8 mouse cellular contexts compared by ENCODE assay signal in the genomic region with DNA sequence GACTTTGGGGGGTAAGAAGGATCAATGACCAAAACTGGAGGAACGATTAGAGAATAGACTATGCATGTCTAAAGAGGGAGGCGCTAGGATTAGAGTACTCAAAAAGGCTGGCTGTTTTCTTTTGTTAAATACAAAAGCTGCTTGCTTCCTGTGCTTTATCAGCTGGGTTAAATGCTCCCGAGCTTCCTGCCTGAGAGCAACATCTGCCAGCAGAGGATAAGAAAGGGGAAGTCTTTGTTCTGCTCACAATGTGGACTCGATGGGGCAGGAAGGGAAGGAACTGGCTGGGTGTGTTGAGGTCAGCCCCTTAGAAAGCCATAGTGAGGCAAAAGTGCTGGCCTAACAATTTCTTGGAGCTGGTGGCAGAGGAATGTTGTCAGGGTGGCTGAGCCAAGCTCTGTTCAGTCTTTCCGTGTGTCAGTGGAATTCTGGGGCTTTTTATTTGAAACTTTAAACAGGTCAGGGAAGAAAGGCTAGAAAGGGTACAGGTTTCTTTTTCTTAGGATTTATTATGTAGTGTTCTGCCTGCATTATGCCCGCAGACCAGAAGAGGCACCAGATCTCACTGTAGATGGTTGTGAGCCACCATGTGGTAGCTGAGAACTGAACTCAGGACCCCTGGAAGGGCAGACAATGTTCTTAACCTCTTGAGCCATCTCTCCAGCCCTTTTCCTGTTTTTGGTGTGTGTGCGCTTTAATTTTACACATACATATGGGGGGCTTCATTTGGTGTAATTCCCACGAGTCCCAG. TPM values are rescaled to one million over a fixed set of nuclear protein-coding genes. Genes with fewer than 3 reads are reported as not detected.
A peak's percentile ranks its signal among the peaks of the same experiment; 100 is the strongest.
DNase-seq lines count a peak whose midpoint lies in the region; ATAC-seq lines count a peak whose summit lies in the region.

No protein-coding gene starts in this region.

- no peaks in the 10 kb centered on the region for H3K27me3 ChIP-seq in intestine, embryonic 16.5 days (replicated peaks; ENCODE audit: control insufficient read depth, insufficient read depth, low read length)
- H3K27me3 ChIP-seq in stomach, embryonic 15.5 days (replicated peaks): no peaks in the 10 kb centered on the region

- no peaks in the 10 kb centered on the region for H3K4me1 ChIP-seq in intestine, embryonic 16.5 days (ENCODE audit: control insufficient read depth, insufficient read depth, low read length)
- no peaks in the 10 kb centered on the region for H3K4me1 ChIP-seq in stomach, embryonic 15.5 days

- H3K36me3 ChIP-seq in intestine, embryonic 16.5 days (ENCODE audit: control insufficient read depth, insufficient read depth, low read length): peaks cover 24% of the 10 kb centered on the region
- H3K36me3 ChIP-seq in stomach, embryonic 15.5 days: peaks cover 48% of the 10 kb centered on the region

- H3K4me2 ChIP-seq in intestine, embryonic 16.5 days (ENCODE audit: low read depth, low read length): no peak overlapping the region
- no peak overlapping the region for H3K4me2 ChIP-seq in stomach, embryonic 15.5 days

- no peaks in the 10 kb centered on the region for H3K9me3 ChIP-seq in intestine, embryonic 16.5 days (ENCODE audit: control insufficient read depth, low read length)
- no peaks in the 10 kb centered on the region for H3K9me3 ChIP-seq in stomach, embryonic 15.5 days

- peak; percentile 57 for ATAC-seq in intestine, embryonic 16.5 days
- ATAC-seq in stomach, embryonic 15.5 days (ENCODE audit: insufficient read depth, low FRiP score, low read depth): peak; percentile 75; the same call in 1 of the 2 replicates

- WGBS in intestine, embryonic 16.5 days: 58% methylated on average over 8 of the region's 8 CpGs
- 59% methylated on average over 8 of the region's 8 CpGs for WGBS in stomach, embryonic 15.5 days

- no peak overlapping the region for H3K4me3 ChIP-seq in intestine, embryonic 16.5 days (ENCODE audit: low read length)
- H3K4me3 ChIP-seq in stomach, embryonic 15.5 days (replicated peaks): no peak overlapping the region

- H3K9ac ChIP-seq in intestine, embryonic 16.5 days (ENCODE audit: low read depth, low read length): no peak overlapping the region
- H3K9ac ChIP-seq in stomach, embryonic 15.5 days: no peak overlapping the region

- peak overlapping the region; percentile 36 for H3K27ac ChIP-seq in intestine, embryonic 16.5 days (ENCODE audit: low read length)
- H3K27ac ChIP-seq in stomach, embryonic 15.5 days: peak overlapping the region; percentile 67

- DNase-seq in adrenal gland, adult 8-10 months: peak; percentile 47
- no peak for DNase-seq in adrenal gland, adult 18-20 months (ENCODE audit: low spot score in 2 of 2)
- DNase-seq in adrenal gland, postnatal 10 days: peak; percentile 48
- DNase-seq in gastrocnemius, postnatal 25 days: peak; percentile 63
- peak; percentile 63 for DNase-seq in lung, postnatal 14 days
- DNase-seq in layer of hippocampus, postnatal 14 days (ENCODE audit: low spot score in 2 of 2): no peak

RNA-seq across cellular contexts. Expression of a gene that starts 17.9 kb away (rescaled TPM):
- 10 to 100 TPM; 19.4 to 27.5 (median 26.4) TPM for total RNA-seq in adrenal gland, adult 8-10 months (2022)
- total RNA-seq in adrenal gland, adult 18-20 months (2021): 10 to 100 TPM; 18.9 to 20.9 TPM
- total RNA-seq in adrenal gland, postnatal 10 days (2021): 10 to 100 TPM; 29.6 to 39.8 TPM
- 10 to 100 TPM; 27.7 to 29.0 TPM for total RNA-seq in gastrocnemius, postnatal 25 days (2021)
- 20.4 and 20.8 TPM in 2 replicates for polyA plus RNA-seq in intestine, embryonic 16.5 days (2015; fragmentation: Nextera tagmentation; extraction: Ambion mirVana)
- polyA plus RNA-seq in stomach, embryonic 15.5 days (2015; fragmentation: Nextera tagmentation; extraction: Ambion mirVana): 24.3 and 26.6 TPM in 2 replicates
- total RNA-seq in layer of hippocampus, postnatal 14 days (2021): 10 to 100 TPM; 32.4 to 34.8 TPM

RNA-seq across cellular contexts. Expression of a gene that starts 30.1 kb away (rescaled TPM):
- total RNA-seq in adrenal gland, adult 8-10 months (2022): 100 to 1,000 TPM; 151 to 186 (median 168) TPM
- total RNA-seq in adrenal gland, adult 18-20 months (2021): 100 to 1,000 TPM; 179 to 185 TPM
- total RNA-seq in adrenal gland, postnatal 10 days (2021): 100 to 1,000 TPM; 153 to 156 TPM
- total RNA-seq in gastrocnemius, postnatal 25 days (2021): 10 to 100 TPM; 85.8 to 93.1 TPM
- 368 and 403 TPM in 2 replicates for polyA plus RNA-seq in intestine, embryonic 16.5 days (2015; fragmentation: Nextera tagmentation; extraction: Ambion mirVana)
- polyA plus RNA-seq in stomach, embryonic 15.5 days (2015; fragmentation: Nextera tagmentation; extraction: Ambion mirVana): 306 and 312 TPM in 2 replicates
- 100 to 1,000 TPM; 171 to 173 TPM for total RNA-seq in layer of hippocampus, postnatal 14 days (2021)

Comparison
In these comparisons a context has a peak if more than half of its experiments do, and no peak if none do; other contexts are left out.
1. DNase-seq: peak in adrenal gland, adult 8-10 months (single experiment), adrenal gland, postnatal 10 days (single experiment), gastrocnemius, postnatal 25 days (single experiment) and lung, postnatal 14 days (single experiment); none in adrenal gland, adult 18-20 months (0 of 2) and layer of hippocampus, postnatal 14 days (0 of 2).